28 mouse cellular contexts compared by ENCODE assay signal in the genomic region with DNA sequence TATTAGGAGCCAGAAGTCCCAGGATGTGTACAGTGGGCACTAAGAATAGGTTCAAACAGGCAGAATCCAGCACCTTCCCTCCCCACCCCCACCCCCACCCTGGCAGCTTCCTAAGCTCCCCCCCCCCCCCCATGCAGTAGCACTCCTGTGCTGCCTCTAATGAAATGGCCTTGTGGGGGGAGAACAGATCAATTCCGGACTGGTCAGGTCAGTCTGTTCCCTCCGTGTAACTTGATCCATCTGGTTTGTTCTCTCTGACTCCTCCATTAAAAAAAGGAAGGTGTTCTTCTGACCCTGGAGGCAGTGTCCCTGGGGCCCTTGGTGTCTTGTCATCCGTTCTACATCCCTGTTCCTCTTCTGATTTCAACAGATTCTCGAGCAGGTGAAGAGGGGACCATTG.
DNase-seq lines count a peak whose midpoint lies in the region; ATAC-seq and TF ChIP-seq lines count a peak whose summit lies in the region.
"Had no signal": no experiment of that assay in that cellular context is flagged by ENCODE, and none has a peak within 500 bp of the region (broad histone marks: within the 10 kb centered on the region; RNA-seq: fewer than 3 reads in every experiment).

No protein-coding gene starts in this region.

- H3K27ac ChIP-seq in heart, embryonic 10.5 days: peak overlapping the region; percentile 22; the same call in 1 of the 2 replicates
- H3K27ac ChIP-seq in midbrain, embryonic 10.5 days (replicated peaks): peak overlapping the region; percentile 28; the same call in 1 of the 2 replicates
- no peak overlapping the region for H3K27ac ChIP-seq in midbrain, embryonic 14.5 days (replicated peaks; ENCODE audit: low read depth, low read length)
- no peak overlapping the region for H3K27ac ChIP-seq in ES-E14 (ENCODE audit: insufficient read depth, low read depth, low read length, poor library complexity, severe bottlenecking)
- H3K27ac ChIP-seq in forebrain, embryonic 15.5 days (replicated peaks): peak overlapping the region; percentile 60
- H3K27ac ChIP-seq in intestine, postnatal 0 days (ENCODE audit: low read depth, low read length): no peak overlapping the region
- H3K27ac ChIP-seq: embryonic facial prominence, embryonic 13.5 days; gastrocnemius, adult 2 months; left cerebral cortex, adult 2 months; limb, embryonic 12.5 days; midbrain, embryonic 12.5 days; stomach, postnatal 0 days had no signal

- 0 out of 2 replicates have a peak, but pooled peaks cover 4% of the 10 kb centered on the region for H3K27me3 ChIP-seq in heart, embryonic 10.5 days (ENCODE audit: insufficient read depth, poor library complexity, severe bottlenecking)
- peaks cover 6% of the 10 kb centered on the region; the same call in 1 of the 2 replicates for H3K27me3 ChIP-seq in midbrain, embryonic 10.5 days (ENCODE audit: low read depth, poor library complexity, severe bottlenecking)
- H3K27me3 ChIP-seq in midbrain, embryonic 14.5 days (ENCODE audit: control insufficient read depth, insufficient read depth, low read length): no peaks in the 10 kb centered on the region
- no peaks in the 10 kb centered on the region for H3K27me3 ChIP-seq in forebrain, embryonic 15.5 days
- H3K27me3 ChIP-seq in intestine, postnatal 0 days (replicated peaks; ENCODE audit: control insufficient read depth, insufficient read depth, low read length): no peaks in the 10 kb centered on the region

- H3K4me3 ChIP-seq in heart, embryonic 10.5 days: no peak overlapping the region
- no peak overlapping the region for H3K4me3 ChIP-seq in midbrain, embryonic 10.5 days
- no peak overlapping the region for H3K4me3 ChIP-seq in midbrain, embryonic 14.5 days (replicated peaks; ENCODE audit: low read depth, low read length)
- H3K4me3 ChIP-seq in ES-E14 (ENCODE audit: insufficient read depth in 1 of 2, low read depth in 1 of 2, low read length in 2 of 2, poor library complexity in 1 of 2, severe bottlenecking in 1 of 2): peak overlapping the region in 1 of 2 experiments; percentile 4; a peak in 1 of 4 replicates
- H3K4me3 ChIP-seq in forebrain, embryonic 15.5 days: no peak overlapping the region
- H3K4me3 ChIP-seq in intestine, postnatal 0 days (ENCODE audit: low read depth, low read length): no peak overlapping the region
- H3K4me3 ChIP-seq: embryonic facial prominence, embryonic 13.5 days; erythroblast, embryonic 14.5 days; gastrocnemius, adult 2 months; left cerebral cortex, adult 2 months; limb, embryonic 12.5 days; midbrain, embryonic 12.5 days; myocyte had no signal

- H3K4me2 ChIP-seq in midbrain, embryonic 14.5 days (ENCODE audit: low read length): no peak overlapping the region
- no peak overlapping the region for H3K4me2 ChIP-seq in forebrain, embryonic 15.5 days (replicated peaks)
- no peak overlapping the region for H3K4me2 ChIP-seq in intestine, postnatal 0 days (replicated peaks; ENCODE audit: low read depth)
- H3K4me2 ChIP-seq: embryonic facial prominence, embryonic 13.5 days; limb, embryonic 12.5 days; liver, embryonic 11.5 days; midbrain, embryonic 12.5 days had no signal

- no peak for TF ChIP-seq CTCF in intestine, postnatal 0 days (IDR thresholded peaks at IDR 0.05; ENCODE audit: low read depth)

- H3K36me3 ChIP-seq in heart, embryonic 10.5 days: no peaks in the 10 kb centered on the region
- H3K36me3 ChIP-seq in midbrain, embryonic 10.5 days: no peaks in the 10 kb centered on the region
- H3K36me3 ChIP-seq in midbrain, embryonic 14.5 days (ENCODE audit: control insufficient read depth, insufficient read depth, low read length): 0 out of 2 replicates have a peak, but pooled peaks cover 4% of the 10 kb centered on the region
- H3K36me3 ChIP-seq in ES-E14 (ENCODE audit: control insufficient read depth, insufficient read depth, low read length, poor library complexity, severe bottlenecking): peaks cover 2% of the 10 kb centered on the region; the same call in 1 of the 2 replicates
- H3K36me3 ChIP-seq in forebrain, embryonic 15.5 days: no peaks in the 10 kb centered on the region
- no peaks in the 10 kb centered on the region for H3K36me3 ChIP-seq in intestine, postnatal 0 days (ENCODE audit: control insufficient read depth, insufficient read depth)
- H3K36me3 ChIP-seq: embryonic facial prominence, embryonic 13.5 days; limb, embryonic 12.5 days had no signal

- no peak for ATAC-seq in midbrain, embryonic 14.5 days (ENCODE audit: low FRiP score, low TSS enrichment)
- no peak for ATAC-seq in forebrain, embryonic 15.5 days (replicated peaks)
- no peak for ATAC-seq in intestine, postnatal 0 days
- ATAC-seq: activated CD4-positive, CD25-positive, alpha-beta regulatory T cell, adult 4 months; inflammation-experienced regulatory T-cells, adult 6 months; liver, postnatal 0 days; lung, postnatal 0 days had no signal

- no peaks in the 10 kb centered on the region for H3K9me3 ChIP-seq in heart, embryonic 10.5 days
- H3K9me3 ChIP-seq in midbrain, embryonic 10.5 days (replicated peaks): no peaks in the 10 kb centered on the region
- no peaks in the 10 kb centered on the region for H3K9me3 ChIP-seq in midbrain, embryonic 14.5 days (ENCODE audit: control insufficient read depth, low read length)
- no peaks in the 10 kb centered on the region for H3K9me3 ChIP-seq in ES-E14 (ENCODE audit: control insufficient read depth, insufficient read depth, low read depth, low read length)
- H3K9me3 ChIP-seq in forebrain, embryonic 15.5 days: no peaks in the 10 kb centered on the region
- H3K9me3 ChIP-seq in intestine, postnatal 0 days (ENCODE audit: control insufficient read depth): no peaks in the 10 kb centered on the region
- H3K9me3 ChIP-seq: embryonic facial prominence, embryonic 13.5 days; limb, embryonic 12.5 days; midbrain, embryonic 12.5 days had no signal

- H3K9ac ChIP-seq in midbrain, embryonic 14.5 days (replicated peaks; ENCODE audit: low read length): no peak overlapping the region
- H3K9ac ChIP-seq in ES-E14 (ENCODE audit: insufficient read depth, low read depth, low read length, poor library complexity, severe bottlenecking): peak overlapping the region; percentile 41; the same call in 1 of the 2 replicates
- H3K9ac ChIP-seq in forebrain, embryonic 15.5 days (replicated peaks): no peak overlapping the region
- H3K9ac ChIP-seq in intestine, postnatal 0 days (ENCODE audit: low read depth, low read length): no peak overlapping the region
- H3K9ac ChIP-seq: embryonic facial prominence, embryonic 13.5 days; limb, embryonic 12.5 days; liver, postnatal 0 days; midbrain, embryonic 12.5 days had no signal

- peaks cover 22% of the 10 kb centered on the region for H3K4me1 ChIP-seq in heart, embryonic 10.5 days
- peaks cover 53% of the 10 kb centered on the region for H3K4me1 ChIP-seq in midbrain, embryonic 10.5 days
- peaks cover 20% of the 10 kb centered on the region for H3K4me1 ChIP-seq in midbrain, embryonic 14.5 days (ENCODE audit: control insufficient read depth, insufficient read depth, low read length)
- H3K4me1 ChIP-seq in ES-E14 (ENCODE audit: control insufficient read depth in 2 of 2, insufficient read depth in 2 of 2, low read length in 2 of 2, poor library complexity in 1 of 2): peaks cover 0 to 12% of the 10 kb centered on the region in 2 experiments; a peak in 2 of 4 replicates
- H3K4me1 ChIP-seq in forebrain, embryonic 15.5 days: peaks cover 22% of the 10 kb centered on the region
- no peaks in the 10 kb centered on the region for H3K4me1 ChIP-seq in intestine, postnatal 0 days (replicated peaks; ENCODE audit: control insufficient read depth, insufficient read depth, low read length)

- 22% methylated on average over 4 of the region's 4 CpGs for WGBS in heart, embryonic 10.5 days
- whole genome bisulfite sequencing in midbrain, embryonic 10.5 days: 19% methylated on average over 4 of the region's 4 CpGs
- 19% methylated on average over 4 of the region's 4 CpGs for WGBS in midbrain, embryonic 14.5 days
- 26% methylated on average over 4 of the region's 4 CpGs for WGBS in forebrain, embryonic 15.5 days
- WGBS in intestine, postnatal 0 days: 26% methylated on average over 4 of the region's 4 CpGs

- in situ Hi-C loops in ES-E14 (cut with MboI; ENCODE audit: low sequenced_read_pairs in 2 of 2, unreplicated experiment in 2 of 2): no loop called here

- DNase-seq in heart, embryonic 10.5 days (ENCODE audit: low spot score): no peak
- DNase-seq in heart, adult 11 months: no peak
- no peak for DNase-seq in midbrain, embryonic 10.5 days (ENCODE audit: low spot score)
- DNase-seq in midbrain, embryonic 14.5 days: no peak
- no peak for DNase-seq in ES-E14 (ENCODE audit: low read depth, low spot score)
- DNase-seq in urinary bladder, postnatal 10 days (ENCODE audit: low spot score): no peak
- DNase-seq: adrenal gland, postnatal 10 days; cerebellum, adult 18-20 months; cerebellum, postnatal 14 days; gastrocnemius, adult 2 months; kidney, adult 8-10 months; layer of hippocampus, adult 9-11 months; liver, postnatal 0 days; right cerebral cortex, postnatal 14 days; thymus, adult 2 months had no signal

TF ChIP-seq in ES-E14, 5 proteins besides CTCF, POLR2A, EP300 and RAD21:
- no peak for TF ChIP-seq MAFK (IDR thresholded peaks at IDR 0.05; ENCODE audit: insufficient read depth, low read depth, low read length)
TF ChIP-seq in ES-E14: peak in this region for 0.

Comparison
In these comparisons a context has a peak if more than half of its experiments do, and no peak if none do; other contexts are left out.
1. H3K27ac ChIP-seq: peak in heart, embryonic 10.5 days (single experiment), midbrain, embryonic 10.5 days (single experiment) and forebrain, embryonic 15.5 days (single experiment); none in midbrain, embryonic 14.5 days (single experiment), ES-E14 (single experiment) and intestine, postnatal 0 days (single experiment).